Mouse (Mus musculus): ENCODE data around the gene Myh7.
"Not testable (repeated sequence)": the region's sequence is repeated elsewhere in the genome, so short reads cannot be mapped to it uniquely, and the experiment has no call there.

Gene Myh7

GRCm38 (mm10) chr14:54994136-54994868 is at the start of gene Myh7:
TSS of gene Myh7 (minus strand) at chr14:54994626.
- no peak for DNase-seq

- DNase-seq, result not testable (repeated sequence)
Observed at GRCm38 (mm10) chr14:55043694-55044093, 49.3 kb upstream of the Myh7 start.

- no peak for DNase-seq
Observed at GRCm38 (mm10) chr14:55032695-55033225, 38.3 kb upstream of the Myh7 start.

GRCm38 (mm10) chr14:55029034-55029698 is 34.7 kb upstream of the Myh7 start:
- peak; percentile 73 for DNase-seq

GRCm38 (mm10) chr14:55028333-55028835 is 34.0 kb upstream of the Myh7 start:
- no peak for DNase-seq

- peak; percentile 81 for DNase-seq
Observed at GRCm38 (mm10) chr14:55027653-55028052, 33.2 kb upstream of the Myh7 start.

GRCm38 (mm10) chr14:55027251-55027650 is 32.8 kb upstream of the Myh7 start:
- no peak for DNase-seq

- no peak for DNase-seq
Observed at GRCm38 (mm10) chr14:55025527-55025926, 31.1 kb upstream of the Myh7 start.

GRCm38 (mm10) chr14:55024236-55024635 is 29.8 kb upstream of the Myh7 start:
- peak; percentile 84 for DNase-seq

- DNase-seq, result no peak
Observed at GRCm38 (mm10) chr14:55023011-55023410, 28.6 kb upstream of the Myh7 start.

- peak; percentile 16 for DNase-seq
Observed at GRCm38 (mm10) chr14:55020394-55020793, 26.0 kb upstream of the Myh7 start.

GRCm38 (mm10) chr14:55016876-55017275 is 22.4 kb upstream of the Myh7 start:
- DNase-seq, result peak; percentile 53

- no peak for DNase-seq
Observed at GRCm38 (mm10) chr14:55015767-55016111, 21.3 kb upstream of the Myh7 start.

- peak; percentile 100 for DNase-seq
Observed at GRCm38 (mm10) chr14:55014991-55015766, 20.8 kb upstream of the Myh7 start, which contains the start of gene Ngdn. TSS of gene Ngdn (plus strand) at chr14:55015454.

- DNase-seq, result no peak
Observed at GRCm38 (mm10) chr14:55014591-55014990, 20.2 kb upstream of the Myh7 start.

- DNase-seq, result peak; percentile 23
Observed at GRCm38 (mm10) chr14:55011116-55011515, 16.7 kb upstream of the Myh7 start.

GRCm38 (mm10) chr14:55008417-55008816 is 14.0 kb upstream of the Myh7 start:
- DNase-seq, result no peak

- DNase-seq, result no peak
Observed at GRCm38 (mm10) chr14:55007120-55007908, 12.9 kb upstream of the Myh7 start.

GRCm38 (mm10) chr14:55006541-55006940 is 12.1 kb upstream of the Myh7 start:
- no peak for DNase-seq

GRCm38 (mm10) chr14:55005967-55006366 is 11.5 kb upstream of the Myh7 start:
- no peak for DNase-seq

- DNase-seq, result no peak
Observed at GRCm38 (mm10) chr14:55005506-55005905, 11.1 kb upstream of the Myh7 start.
